Mouse (Mus musculus): Measurements from ENCODE around the gene Fam187a. TPM values are rescaled to one million over a fixed set of nuclear protein-coding genes. Genes with fewer than 3 reads are reported as not detected.
A peak's percentile ranks its signal among the peaks of the same experiment; 100 is the strongest.

Gene Fam187a
- not detected for total RNA-seq (2021)
- long read RNA-seq, experiment 1, result 0 reads
- long read RNA-seq, experiment 2, result 0 reads

- intact Hi-C loops (cut with DNase I), result no loop called here
- H3K4me3 ChIP-seq, result no peak within 1 kb of the TSS
- peak; percentile 8 for DNase-seq
- no peak within 1 kb of the TSS for H3K27ac ChIP-seq
- TF ChIP-seq CTCF (IDR thresholded peaks at IDR 0.05), result no peak
Observed at GRCm38 (mm10) chr11:102884616-102885219, at the start of gene Fam187a. Gene Fam187a, plus strand, starts transcription at chr11:102885169.

GRCm38 (mm10) chr11:102835549-102835948 is 49.4 kb upstream of the Fam187a start, which contains the start of gene Higd1b:
Gene Higd1b, plus strand, starts transcription at chr11:102835849.
- DNase-seq, result no peak
- peak within 1 kb of the TSS; percentile 29 for H3K4me3 ChIP-seq
- intact Hi-C loops (cut with DNase I), result no loop called here
- peak within 1 kb of the TSS; percentile 72 for H3K27ac ChIP-seq
- no peak for TF ChIP-seq CTCF (IDR thresholded peaks at IDR 0.05)

- intact Hi-C loops (cut with DNase I), result no loop called here
- TF ChIP-seq CTCF (IDR thresholded peaks at IDR 0.05), result no peak
- Histone ChIP-seq H3K27ac (peak overlapping the region; percentile 72), H3K4me3 (peak overlapping the region; percentile 29)
- no peak for DNase-seq
Observed at GRCm38 (mm10) chr11:102836146-102836545, 48.8 kb upstream of the Fam187a start.

- no peak for DNase-seq
- no peak for TF ChIP-seq CTCF (IDR thresholded peaks at IDR 0.05)
- intact Hi-C loops (cut with DNase I), result no loop called here
- Histone ChIP-seq H3K4me3 (peak overlapping the region; percentile 29), H3K27ac (peak overlapping the region; percentile 72)
Observed at GRCm38 (mm10) chr11:102837385-102837784, 47.6 kb upstream of the Fam187a start.

- Histone ChIP-seq H3K4me3 (no peak overlapping the region; the same call in 1 of the 2 replicates), H3K27ac (peak overlapping the region; percentile 72)
Observed at GRCm38 (mm10) chr11:102838126-102838525, 46.8 kb upstream of the Fam187a start.

GRCm38 (mm10) chr11:102838616-102839150 is 46.3 kb upstream of the Fam187a start:
- peak overlapping the region; percentile 69 for H3K27ac ChIP-seq
- no peak for TF ChIP-seq CTCF (IDR thresholded peaks at IDR 0.05)
- peak overlapping the region; percentile 40 for H3K4me3 ChIP-seq
- intact Hi-C loops (cut with DNase I), result no loop called here
- DNase-seq, result no peak

More at GRCm38 (mm10) chr11:102838126-102838525, 46.8 kb upstream of the Fam187a start:
- intact Hi-C loops (cut with DNase I), result no loop called here
- no peak for TF ChIP-seq CTCF (IDR thresholded peaks at IDR 0.05)
- DNase-seq, result peak; percentile 52

- Histone ChIP-seq H3K4me3 (no peak overlapping the region), H3K27ac (no peak overlapping the region)
- no peak for DNase-seq
- intact Hi-C loops (cut with DNase I), result no loop called here
- no peak for TF ChIP-seq CTCF (IDR thresholded peaks at IDR 0.05)
Observed at GRCm38 (mm10) chr11:102845926-102846325, 39.0 kb upstream of the Fam187a start.

GRCm38 (mm10) chr11:102851883-102852282 is 33.1 kb upstream of the Fam187a start:
- DNase-seq, result peak; percentile 86
- Histone ChIP-seq H3K27ac (no peak overlapping the region), H3K4me3 (no peak overlapping the region)
- peak; percentile 78 for TF ChIP-seq CTCF (IDR thresholded peaks at IDR 0.05)
- intact Hi-C loops (cut with DNase I), result loop anchor here (1.0 kb wide), 2 partner anchors 74 to 78 kb away; no protein-coding TSS in a partner anchor

GRCm38 (mm10) chr11:102853760-102854159 is 31.2 kb upstream of the Fam187a start:
- no peak overlapping the region for H3K4me3 ChIP-seq
- TF ChIP-seq CTCF (IDR thresholded peaks at IDR 0.05), result peak; percentile 52
- no peak overlapping the region for H3K27ac ChIP-seq
- intact Hi-C loops (cut with DNase I), result no loop called here
- no peak for DNase-seq

GRCm38 (mm10) chr11:102855941-102856340 is 29.0 kb upstream of the Fam187a start:
- Histone ChIP-seq H3K4me3 (no peak overlapping the region), H3K27ac (no peak overlapping the region)
- intact Hi-C loops (cut with DNase I), result no loop called here
- no peak for TF ChIP-seq CTCF (IDR thresholded peaks at IDR 0.05)
- no peak for DNase-seq

- Histone ChIP-seq H3K4me3 (no peak overlapping the region), H3K27ac (peak overlapping the region; percentile 50)
- peak; percentile 69 for DNase-seq
- no peak for TF ChIP-seq CTCF (IDR thresholded peaks at IDR 0.05)
- intact Hi-C loops (cut with DNase I), result no loop called here
Observed at GRCm38 (mm10) chr11:102858951-102859350, 26.0 kb upstream of the Fam187a start.

GRCm38 (mm10) chr11:102859933-102860332 is 25.0 kb upstream of the Fam187a start:
- intact Hi-C loops (cut with DNase I), result no loop called here
- DNase-seq, result peak; percentile 85
- Histone ChIP-seq H3K27ac (peak overlapping the region; percentile 50), H3K4me3 (no peak overlapping the region)
- TF ChIP-seq CTCF (IDR thresholded peaks at IDR 0.05), result no peak

GRCm38 (mm10) chr11:102864272-102864671 is 20.7 kb upstream of the Fam187a start:
- intact Hi-C loops (cut with DNase I), result loop anchor here (1.0 kb wide), 1 partner anchor 90 kb away; no protein-coding TSS in a partner anchor
- TF ChIP-seq CTCF (IDR thresholded peaks at IDR 0.05), result peak; percentile 77
- Histone ChIP-seq H3K27ac (no peak overlapping the region), H3K4me3 (no peak overlapping the region)
- peak; percentile 74 for DNase-seq
